Mouse (Mus musculus): Measurements from ENCODE around the gene Aar2.

DNA sequence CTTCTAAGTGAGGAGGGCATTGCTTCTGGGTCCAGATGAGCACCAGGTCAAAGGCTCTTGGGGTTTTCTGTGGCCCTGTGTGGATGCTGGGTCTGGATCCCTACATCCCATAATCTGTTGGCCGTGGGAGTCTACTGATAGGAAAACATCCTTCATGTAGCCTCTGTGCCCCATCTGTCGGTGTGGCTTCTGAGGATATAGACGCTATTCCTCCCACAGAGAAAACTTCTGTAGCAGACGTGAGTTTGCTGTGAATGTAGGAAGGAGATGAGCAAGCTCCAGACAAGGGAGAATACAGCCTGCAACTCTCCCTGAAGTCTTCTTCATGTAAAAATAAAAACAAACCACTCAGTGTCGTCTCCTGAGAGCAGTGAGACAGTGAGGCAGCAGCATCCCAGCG is 29.1 kb upstream of the Aar2 start:
- TF ChIP-seq CTCF (IDR thresholded peaks at IDR 0.05; ENCODE audit: extremely low read depth, insufficient read length, insufficient replicate concordance, low read depth, low read length) (no peak), POLR2A (IDR thresholded peaks at IDR 0.05; ENCODE audit: low read depth, low read length) (no peak)

Measured in small intestine, adult 2 months (tissue).